Mouse (Mus musculus): ENCODE results near the gene Slc1a1. TPM values are rescaled to one million over a fixed set of nuclear protein-coding genes. Genes with fewer than 3 reads are reported as not detected.

The Slc1a1 gene
- polyA plus RNA-seq, 1 experiment from 2014 or later, result 13.2 TPM

DNA sequence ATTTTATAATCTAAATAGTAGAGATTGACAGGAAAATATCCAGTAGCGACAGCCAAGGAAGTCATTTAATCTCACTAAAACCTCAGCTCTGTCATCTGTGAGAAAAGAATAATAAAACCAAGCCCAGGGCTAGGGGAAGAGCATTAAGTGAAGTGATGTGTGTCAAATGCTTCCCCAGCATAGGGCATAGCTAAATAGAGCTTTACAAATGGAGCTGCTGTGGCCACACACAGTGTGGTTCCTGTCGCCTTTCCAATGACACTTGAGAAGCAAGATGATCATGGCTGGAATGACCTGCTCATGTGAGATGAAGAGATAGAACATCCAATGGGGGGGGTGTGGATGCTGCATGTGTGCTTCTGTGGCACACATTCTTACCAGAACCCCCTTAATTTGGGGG lies 67.3 kb downstream of the Slc1a1 start:
- ATAC-seq, result no peak
- Histone ChIP-seq H3K27ac (ENCODE audit: low read length) (no peak overlapping the region), H3K27me3 (replicated peaks; ENCODE audit: insufficient read depth, low read length) (no peaks in the 10 kb centered on the region), H3K4me1 (ENCODE audit: insufficient read depth, low read depth, low read length) (no peaks in the 10 kb centered on the region), H3K36me3 (ENCODE audit: insufficient read depth, low read length) (no peaks in the 10 kb centered on the region), H3K9ac (replicated peaks; ENCODE audit: low read depth) (no peak overlapping the region), H3K4me3 (ENCODE audit: low read depth, low read length) (no peak overlapping the region), H3K9me3 (ENCODE audit: low read length) (no peaks in the 10 kb centered on the region), H3K4me2 (replicated peaks; ENCODE audit: low read depth, low read length) (no peak overlapping the region)
- TF ChIP-seq EP300 (IDR thresholded peaks at IDR 0.05) (no peak), CTCF (IDR thresholded peaks at IDR 0.05) (no peak)
- no peak for DNase-seq (ENCODE audit: low spot score)
- WGBS, result 80% methylated on average over 2 of the region's 2 CpGs

DNA sequence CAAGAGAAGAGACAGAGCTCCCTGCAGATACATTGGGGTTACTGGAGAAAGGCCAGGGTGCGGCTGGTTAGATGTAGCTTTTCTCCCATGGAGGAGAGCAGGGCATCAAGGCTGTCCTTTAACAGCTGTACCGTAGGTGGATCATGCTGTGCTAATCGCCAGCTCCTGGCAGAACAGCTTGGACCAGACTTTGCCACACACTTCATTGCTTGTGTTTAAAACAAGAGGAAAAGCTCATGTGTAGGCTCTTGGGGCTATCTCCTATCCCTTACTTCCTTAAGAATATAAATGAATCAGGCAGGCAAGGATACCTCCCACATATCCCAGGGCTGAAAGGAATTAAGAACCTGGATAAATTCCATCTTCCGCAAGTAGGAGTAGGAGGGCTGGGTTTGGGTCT lies 68.0 kb downstream of the Slc1a1 start:
- H3K27ac ChIP-seq (ENCODE audit: low read length), result no peak overlapping the region
- H3K9ac ChIP-seq (replicated peaks; ENCODE audit: low read depth), result no peak overlapping the region
- no peak for DNase-seq (ENCODE audit: low spot score)
- H3K36me3 ChIP-seq (ENCODE audit: insufficient read depth, low read length), result no peaks in the 10 kb centered on the region
- H3K27me3 ChIP-seq (replicated peaks; ENCODE audit: insufficient read depth, low read length), result no peaks in the 10 kb centered on the region
- no peaks in the 10 kb centered on the region for H3K4me1 ChIP-seq (ENCODE audit: insufficient read depth, low read depth, low read length)
- no peak overlapping the region for H3K4me2 ChIP-seq (replicated peaks; ENCODE audit: low read depth, low read length)
- ATAC-seq, result no peak
- H3K9me3 ChIP-seq (ENCODE audit: low read length), result no peaks in the 10 kb centered on the region
- TF ChIP-seq CTCF (IDR thresholded peaks at IDR 0.05) (no peak), EP300 (IDR thresholded peaks at IDR 0.05) (no peak)
- no peak overlapping the region for H3K4me3 ChIP-seq (ENCODE audit: low read depth, low read length)
- WGBS, result 78% methylated on average over 4 of the region's 4 CpGs

DNA sequence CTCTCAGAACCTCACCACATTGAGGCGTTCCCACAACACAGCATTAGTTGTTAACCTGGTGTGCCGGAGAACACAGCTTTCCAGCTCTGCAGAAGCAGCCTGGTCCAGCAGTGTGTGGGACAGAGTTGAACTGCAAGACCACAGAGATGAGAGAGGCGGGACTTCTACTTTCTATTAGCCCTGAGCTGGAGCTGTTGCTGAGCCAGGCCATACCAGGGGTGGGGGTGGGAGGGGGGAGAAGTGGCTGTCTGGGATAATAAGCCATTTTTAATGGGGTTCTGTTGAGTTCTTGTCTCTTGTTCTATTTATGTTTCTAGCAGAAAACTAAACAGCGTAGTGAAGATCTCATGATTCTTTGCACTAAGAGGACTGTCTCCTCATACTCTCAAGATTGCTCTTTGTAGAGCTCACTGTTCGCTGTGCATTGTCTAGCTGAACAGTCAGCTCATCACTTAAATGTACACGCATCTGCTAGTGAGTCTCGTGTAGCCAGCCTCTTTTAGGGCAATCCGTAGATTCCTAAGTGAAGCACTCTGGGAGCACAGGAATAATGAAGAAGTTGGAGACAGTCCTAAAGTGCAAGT lies 68.8 kb downstream of the Slc1a1 start:
- no peak overlapping the region for H3K4me3 ChIP-seq (ENCODE audit: low read depth, low read length)
- ATAC-seq, result peak; percentile 23; the same call in 1 of the 2 replicates
- no peaks in the 10 kb centered on the region for H3K4me1 ChIP-seq (ENCODE audit: insufficient read depth, low read depth, low read length)
- no peaks in the 10 kb centered on the region for H3K27me3 ChIP-seq (replicated peaks; ENCODE audit: insufficient read depth, low read length)
- no peak overlapping the region for H3K27ac ChIP-seq (ENCODE audit: low read length)
- no peaks in the 10 kb centered on the region for H3K9me3 ChIP-seq (ENCODE audit: low read length)
- DNase-seq (ENCODE audit: low spot score), result peak; percentile 13
- WGBS, result 60% methylated on average over 8 of the region's 8 CpGs
- H3K4me2 ChIP-seq (replicated peaks; ENCODE audit: low read depth, low read length), result no peak overlapping the region
- TF ChIP-seq EP300 (IDR thresholded peaks at IDR 0.05), result no peak
- TF ChIP-seq CTCF (IDR thresholded peaks at IDR 0.05), result no peak
- no peaks in the 10 kb centered on the region for H3K36me3 ChIP-seq (ENCODE audit: insufficient read depth, low read length)
- no peak overlapping the region for H3K9ac ChIP-seq (replicated peaks; ENCODE audit: low read depth)

DNA sequence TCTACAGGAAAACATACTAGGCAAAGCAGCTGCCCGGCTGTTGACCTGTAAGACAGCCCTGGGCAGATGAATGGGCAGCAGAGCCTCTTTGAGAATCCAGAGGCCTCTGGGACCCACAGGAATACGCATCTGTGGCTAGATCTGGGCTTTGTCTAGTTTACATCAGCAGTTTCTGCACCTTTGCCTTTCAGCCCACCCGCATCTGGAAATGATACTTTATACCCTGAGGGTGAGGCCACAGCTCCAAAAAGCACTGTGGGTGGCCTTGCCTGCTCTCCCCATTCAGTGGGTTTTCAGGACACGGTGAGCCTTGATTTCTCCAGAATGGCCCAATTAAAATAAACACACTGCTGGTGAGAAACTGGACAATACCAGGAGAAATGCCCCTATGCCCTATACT lies 73.3 kb downstream of the Slc1a1 start:
- Histone ChIP-seq H3K4me2 (replicated peaks; ENCODE audit: low read depth, low read length) (no peak overlapping the region), H3K9me3 (ENCODE audit: low read length) (no peaks in the 10 kb centered on the region), H3K27ac (ENCODE audit: low read length) (no peak overlapping the region), H3K9ac (replicated peaks; ENCODE audit: low read depth) (no peak overlapping the region), H3K4me1 (ENCODE audit: insufficient read depth, low read depth, low read length) (no peaks in the 10 kb centered on the region; the same call in 1 of the 2 replicates), H3K36me3 (ENCODE audit: insufficient read depth, low read length) (no peaks in the 10 kb centered on the region), H3K27me3 (replicated peaks; ENCODE audit: insufficient read depth, low read length) (no peaks in the 10 kb centered on the region), H3K4me3 (ENCODE audit: low read depth, low read length) (no peak overlapping the region)
- ATAC-seq (no peak), DNase-seq (ENCODE audit: low spot score) (no peak)
- WGBS, result 71% methylated on average over 4 of the region's 4 CpGs
- TF ChIP-seq CTCF (IDR thresholded peaks at IDR 0.05) (no peak), EP300 (IDR thresholded peaks at IDR 0.05) (no peak)

DNA sequence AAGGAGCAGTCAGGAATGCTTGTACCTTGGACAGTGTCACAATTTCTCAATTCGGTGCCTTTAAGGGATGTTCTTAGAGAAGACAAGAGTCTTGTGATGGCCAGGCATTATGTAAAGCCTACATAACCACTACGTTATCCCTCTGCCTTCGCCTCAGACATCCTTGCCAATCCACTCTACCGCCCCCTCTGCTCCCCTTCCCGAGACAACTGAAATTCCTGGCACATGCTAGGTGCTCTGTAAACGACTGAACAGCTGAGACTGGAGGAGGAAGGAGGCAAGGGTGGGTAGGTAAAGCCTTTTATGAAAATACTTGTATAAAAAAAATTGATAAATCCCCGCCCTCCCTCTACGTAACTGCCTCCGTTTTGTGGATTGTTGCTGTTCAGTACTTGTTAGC lies 73.8 kb downstream of the Slc1a1 start:
- no peaks in the 10 kb centered on the region; the same call in 1 of the 2 replicates for H3K4me1 ChIP-seq (ENCODE audit: insufficient read depth, low read depth, low read length)
- no peaks in the 10 kb centered on the region for H3K36me3 ChIP-seq (ENCODE audit: insufficient read depth, low read length)
- H3K27me3 ChIP-seq (replicated peaks; ENCODE audit: insufficient read depth, low read length), result no peaks in the 10 kb centered on the region
- H3K4me2 ChIP-seq (replicated peaks; ENCODE audit: low read depth, low read length), result no peak overlapping the region
- no peak overlapping the region for H3K4me3 ChIP-seq (ENCODE audit: low read depth, low read length)
- TF ChIP-seq CTCF (IDR thresholded peaks at IDR 0.05) (no peak), EP300 (IDR thresholded peaks at IDR 0.05) (no peak)
- 61% methylated on average over 9 of the region's 9 CpGs for WGBS
- no peak for DNase-seq (ENCODE audit: low spot score)
- no peak overlapping the region for H3K27ac ChIP-seq (ENCODE audit: low read length)
- H3K9ac ChIP-seq (replicated peaks; ENCODE audit: low read depth), result no peak overlapping the region
- H3K9me3 ChIP-seq (ENCODE audit: low read length), result no peaks in the 10 kb centered on the region
- no peak for ATAC-seq

DNA sequence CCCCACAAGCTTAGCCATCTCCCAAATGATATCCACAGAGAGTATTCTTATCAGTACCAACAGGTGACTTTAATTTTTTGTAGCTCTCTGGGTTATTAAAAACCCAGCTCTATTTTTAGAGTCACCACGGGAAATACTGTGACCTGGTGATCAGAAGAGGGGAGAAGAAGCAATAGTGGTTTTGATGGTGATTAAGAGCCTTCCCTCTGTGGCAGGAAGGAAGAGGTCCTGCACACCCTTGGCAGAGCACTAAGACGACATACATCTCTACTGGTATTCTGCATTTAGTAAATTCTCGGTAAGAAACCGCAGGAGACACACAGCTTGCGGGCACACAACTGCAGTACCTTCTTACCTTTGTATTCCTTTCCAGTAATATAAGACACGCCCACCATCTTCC lies 79.7 kb downstream of the Slc1a1 start:
- Histone ChIP-seq H3K9ac (replicated peaks; ENCODE audit: low read depth) (no peak overlapping the region), H3K36me3 (ENCODE audit: insufficient read depth, low read length) (no peaks in the 10 kb centered on the region), H3K4me1 (ENCODE audit: insufficient read depth, low read depth, low read length) (no peaks in the 10 kb centered on the region; the same call in 1 of the 2 replicates), H3K27ac (ENCODE audit: low read length) (no peak overlapping the region), H3K4me2 (replicated peaks; ENCODE audit: low read depth, low read length) (no peak overlapping the region), H3K9me3 (ENCODE audit: low read length) (no peaks in the 10 kb centered on the region), H3K27me3 (replicated peaks; ENCODE audit: insufficient read depth, low read length) (no peaks in the 10 kb centered on the region), H3K4me3 (ENCODE audit: low read depth, low read length) (no peak overlapping the region)
- TF ChIP-seq EP300 (IDR thresholded peaks at IDR 0.05) (no peak), CTCF (IDR thresholded peaks at IDR 0.05) (no peak)
- 65% methylated on average over 6 of the region's 6 CpGs for WGBS
- ATAC-seq (no peak), DNase-seq (ENCODE audit: low spot score) (no peak)

All from lung, postnatal 0 days (tissue).